Mouse (Mus musculus) small intestine, adult 2 months (tissue): ENCODE data around the gene Ywhah.

Experiments
- CTCF ChIP-seq: fragments of 200-500 bp; IDR thresholded peaks from 2 replicates; pipeline ENCODE4 v1.5.1; 2012; ENCODE audit warnings: low read depth, mild to moderate bottlenecking, control low read depth, inconsistent platforms, low read length, moderate library complexity, mixed read lengths; ENCODE audit not compliant: insufficient replicate concordance, insufficient read length; ENCODE audit errors: extremely low read depth
- POLR2A ChIP-seq: fragments of 200-500 bp; IDR thresholded peaks from 2 replicates; pipeline ENCODE4 v1.6.1; 2012; ENCODE audit warnings: low read depth, mild to moderate bottlenecking, control low read depth, inconsistent platforms, low read length, moderate library complexity

- TF ChIP-seq POLR2A (no peak), CTCF (no peak)
Observed at GRCm38 (mm10) chr5:33009818-33010812, 8.5 kb upstream of the Ywhah start.
